Mouse (Mus musculus) heart, adult 8-10 months (tissue): ENCODE measurements around the gene Mad2l1bp. TPM values are rescaled to one million over a fixed set of nuclear protein-coding genes. Genes with fewer than 3 reads are reported as not detected.

Experiments used
- DNase-seq: peaks from one replicate; pipeline ENCODE4 v3.0.0; 2022; ENCODE audit warnings: low spot score
- total RNA-seq, 4 experiments: library from RNA; stranded (reverse); gene quantifications; 2 replicates each; pipeline ENCODE4 v1.2.4; 2022

Gene Mad2l1bp
- total RNA-seq, 4 experiments from 2014 or later, result 19.2 to 27.4 (median 21.6) TPM

- peak; percentile 85 for DNase-seq
These were observed 42.7 kb downstream of the Mad2l1bp start, which contains the start of gene Mrps18a for GRCm38 (mm10) chr17:46110402-46111289. Mrps18a (plus strand) TSS chr17:46110986.

DNA sequence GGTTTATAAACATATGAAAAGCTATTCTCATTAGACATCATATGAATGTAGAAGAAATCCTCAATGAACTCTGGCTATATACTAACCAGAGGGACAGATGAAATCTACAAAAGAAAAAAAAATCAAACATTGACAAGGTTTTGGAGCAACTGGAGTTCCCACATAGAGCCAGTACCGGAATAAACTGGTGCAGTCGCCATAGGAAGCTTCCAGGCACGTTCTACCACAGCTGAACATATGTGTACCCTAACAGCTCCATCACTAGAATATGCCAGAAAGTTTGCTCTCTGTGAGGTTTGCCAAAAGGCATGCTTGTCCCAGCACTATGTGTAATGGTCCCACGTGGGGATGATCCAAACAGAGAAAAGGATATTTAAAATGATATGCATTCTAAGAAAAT, 45.1 kb downstream of the Mad2l1bp start:
- DNase-seq, result no peak

GRCm38 (mm10) chr17:46104487-46104886, 48.9 kb downstream of the Mad2l1bp start:
- peak; percentile 53 for DNase-seq

- DNase-seq, result no peak
These were observed 50.7 kb downstream of the Mad2l1bp start for GRCm38 (mm10) chr17:46102608-46103159.

DNA sequence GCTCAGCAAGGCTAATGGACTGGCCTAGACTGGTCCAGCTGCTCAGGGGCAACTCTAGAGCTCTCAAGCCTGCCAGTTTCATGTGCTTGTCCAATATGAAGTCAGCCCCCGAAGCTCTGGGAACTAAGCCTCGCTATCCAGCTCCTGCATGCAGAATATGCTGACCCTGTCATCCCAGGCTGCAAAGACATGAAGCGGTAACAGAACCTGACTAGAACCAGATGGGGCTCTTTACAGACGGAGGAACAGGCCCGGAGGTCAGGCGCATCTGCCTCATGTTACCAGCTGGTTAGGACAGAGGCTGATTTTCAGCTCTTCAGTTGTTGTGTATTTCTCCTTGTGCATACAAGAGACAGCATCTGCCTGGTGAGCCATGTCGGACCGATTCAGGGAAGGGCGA, 51.4 kb downstream of the Mad2l1bp start:
- no peak for DNase-seq

- DNase-seq, result no peak
These were observed 54.8 kb downstream of the Mad2l1bp start for GRCm38 (mm10) chr17:46098525-46098924.

Other genes starting within 250 kb of the Mad2l1bp start
- 100 to 1,000 TPM; 195 to 267 (median 235) TPM for gene Vegfa, start 121.2 kb downstream of the Mad2l1bp start, total RNA-seq
- 100 to 1,000 TPM; 144 to 157 (median 149) TPM for gene Mrps18a, start 42.6 kb downstream of the Mad2l1bp start, total RNA-seq
- under 1 TPM; 0.57 to 0.97 (median 0.84) TPM for gene Rsph9, start 9.3 kb downstream of the Mad2l1bp start, total RNA-seq
- gene Gtpbp2, start 7.5 kb upstream of the Mad2l1bp start, total RNA-seq, result 10 to 100 TPM; 55.8 to 74.5 (median 59.0) TPM
- 1 to 10 TPM; 7.2 to 9.0 (median 8.5) TPM for gene Polh, start 49.1 kb upstream of the Mad2l1bp start, total RNA-seq
- gene Xpo5, start 49.2 kb upstream of the Mad2l1bp start, total RNA-seq, result 10 to 100 TPM; 20.0 to 23.2 (median 21.6) TPM
- gene Polr1c, start 94.5 kb upstream of the Mad2l1bp start, total RNA-seq, result 10 to 100 TPM; 20.4 to 25.6 (median 22.7) TPM
- 10 to 100 TPM; 82.2 to 91.1 (median 85.5) TPM for gene Yipf3, start 94.5 kb upstream of the Mad2l1bp start, total RNA-seq
- gene Lrrc73, start 100.0 kb upstream of the Mad2l1bp start, total RNA-seq, result under 1 TPM in 2 of 4 experiments, not detected in 2; 0.12 to 0.14 TPM
- 10 to 100 TPM; 26.0 to 39.5 (median 35.6) TPM for gene Tjap1, start 129.5 kb upstream of the Mad2l1bp start, total RNA-seq
- gene Dlk2, start 143.9 kb upstream of the Mad2l1bp start, total RNA-seq, result under 1 TPM in 2 of 4 experiments, not detected in 2; 0.14 to 0.53 TPM
- 1 to 10 TPM; 3.2 to 5.2 (median 4.1) TPM for gene Abcc10, start 174.8 kb upstream of the Mad2l1bp start, total RNA-seq
- 10 to 100 TPM; 15.2 to 21.6 (median 17.2) TPM for gene Zfp318, start 230.2 kb upstream of the Mad2l1bp start, total RNA-seq